Mouse (Mus musculus) testis, adult 2 months (tissue): Measurements from ENCODE around the gene Ndst2.

Experiments
- CTCF ChIP-seq: fragments of 200-500 bp; IDR thresholded peaks from 2 replicates; pipeline ENCODE4 v1.5.1; 2012; ENCODE audit warnings: low read depth, mild to moderate bottlenecking, inconsistent platforms, low read length, moderate library complexity; ENCODE audit not compliant: control insufficient read depth, insufficient read depth, insufficient replicate concordance
- POLR2A ChIP-seq: fragments of 200-500 bp; IDR thresholded peaks from 2 replicates; pipeline ENCODE4 v1.6.1; 2012; ENCODE audit warnings: low read depth, mild to moderate bottlenecking, inconsistent platforms, low read length, moderate library complexity; ENCODE audit not compliant: control insufficient read depth

- TF ChIP-seq CTCF: no peak
- TF ChIP-seq POLR2A: no peak
These were observed 34.0 kb downstream of the Ndst2 start for GRCm38 (mm10) chr14:20700362-20700761.
